Mouse (Mus musculus): ENCODE data around the gene Hipk4. TPM values are rescaled to one million over a fixed set of nuclear protein-coding genes. Genes with fewer than 3 reads are reported as not detected.
A peak's percentile ranks its signal among the peaks of the same experiment; 100 is the strongest.

Hipk4 gene
- polyA plus RNA-seq, 1 experiment from 2014 or later = 0.29 TPM

DNA sequence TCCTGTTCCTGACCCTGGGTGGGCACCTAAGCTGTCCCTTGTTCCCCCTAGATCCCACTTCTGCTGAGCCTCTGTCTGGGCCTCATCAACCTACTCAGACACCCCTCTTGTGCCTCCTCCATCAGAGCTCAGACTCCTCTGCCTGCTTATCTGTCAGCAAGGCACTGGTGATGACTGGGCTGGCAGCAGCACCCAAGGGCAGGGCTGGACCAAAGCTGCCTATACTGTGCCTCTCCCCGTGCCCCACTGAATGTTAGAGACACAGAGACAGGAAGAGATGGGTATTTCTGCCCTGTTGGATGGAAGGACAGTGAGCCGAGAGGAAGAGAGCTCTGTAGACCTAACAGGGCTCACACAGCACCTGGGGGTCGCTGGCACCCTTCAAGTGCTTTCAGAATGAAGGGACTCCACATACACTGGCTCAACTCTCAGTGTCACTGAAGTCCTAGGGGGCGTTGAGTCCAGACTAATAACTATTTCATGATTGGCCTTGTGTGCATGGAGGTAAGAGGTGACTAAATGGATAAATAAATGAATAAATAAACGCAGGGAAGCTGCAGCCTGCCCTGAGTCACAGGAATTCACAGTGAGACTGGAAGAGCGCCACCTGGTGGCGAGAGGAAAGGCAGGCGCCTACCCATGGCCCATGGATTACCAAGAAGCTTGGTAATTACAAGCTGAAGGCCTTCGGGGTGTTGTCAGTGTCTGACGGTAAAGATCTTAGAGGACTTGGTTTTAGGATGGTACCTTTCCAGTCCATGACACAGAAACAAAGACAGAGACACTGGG is 3.2 kb downstream of the Hipk4 start:
- Histone ChIP-seq H3K9me3 (replicated peaks) (no peaks in the 10 kb centered on the region), H3K4me3 (no peak overlapping the region), H3K36me3 (no peaks in the 10 kb centered on the region), H3K9ac (no peak overlapping the region), H3K4me1 (replicated peaks) (peaks cover 8% of the 10 kb centered on the region), H3K27ac (no peak overlapping the region; the same call in 1 of the 2 replicates), H3K4me2 (no peak overlapping the region), H3K27me3 (no peaks in the 10 kb centered on the region)
- ATAC-seq (replicated peaks; ENCODE audit: insufficient number of reproducible peaks, insufficient read depth, low FRiP score, low read depth) = peak; percentile 43; the same call in 1 of the 2 replicates
- 17% methylated on average over 10 of the region's 10 CpGs for WGBS

DNA sequence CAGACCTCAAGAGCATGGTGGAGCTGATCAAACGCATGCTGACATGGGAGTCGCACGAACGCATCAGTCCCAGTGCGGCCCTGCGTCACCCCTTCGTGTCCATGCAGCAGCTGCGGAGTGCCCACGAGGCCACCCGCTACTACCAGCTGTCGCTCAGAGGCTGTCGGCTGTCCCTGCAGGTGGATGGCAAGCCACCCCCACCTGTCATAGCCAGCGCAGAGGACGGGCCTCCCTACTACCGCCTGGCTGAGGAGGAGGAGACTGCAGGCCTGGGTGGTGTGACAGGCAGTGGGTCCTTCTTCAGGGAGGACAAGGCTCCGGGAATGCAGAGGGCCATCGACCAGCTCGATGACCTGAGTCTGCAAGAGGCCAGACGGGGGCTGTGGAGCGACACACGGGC is 6.0 kb downstream of the Hipk4 start:
- Histone ChIP-seq H3K4me2 (no peak overlapping the region), H3K27me3 (no peaks in the 10 kb centered on the region), H3K27ac (no peak overlapping the region), H3K4me1 (replicated peaks) (peaks cover 8% of the 10 kb centered on the region), H3K9me3 (replicated peaks) (no peaks in the 10 kb centered on the region), H3K9ac (no peak overlapping the region), H3K4me3 (no peak overlapping the region), H3K36me3 (peaks cover 11% of the 10 kb centered on the region; the same call in 1 of the 2 replicates)
- no peak for ATAC-seq (replicated peaks; ENCODE audit: insufficient number of reproducible peaks, insufficient read depth, low FRiP score, low read depth)
- 79% methylated on average over 21 of the region's 21 CpGs for WGBS

DNA sequence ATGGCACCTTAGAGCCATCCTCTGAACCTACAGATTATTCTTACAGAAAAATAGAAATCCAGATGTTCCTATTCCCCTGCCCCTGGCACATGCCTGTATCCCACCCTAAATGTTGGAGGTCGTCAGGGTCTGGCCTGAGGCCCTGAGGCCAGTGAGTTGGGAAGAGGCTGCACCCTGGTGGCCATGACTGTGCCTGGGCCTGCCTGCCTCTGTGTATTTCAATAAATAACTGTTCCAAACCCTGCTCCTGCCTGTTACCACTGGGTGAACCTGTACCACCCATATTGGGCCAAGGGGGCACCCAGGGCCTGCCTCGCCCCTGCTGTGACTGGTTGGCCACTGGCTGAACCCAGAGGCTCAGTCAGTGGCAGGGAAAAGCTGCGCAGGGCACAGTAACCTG is 7.9 kb downstream of the Hipk4 start:
- H3K27me3 ChIP-seq = no peaks in the 10 kb centered on the region
- H3K9me3 ChIP-seq (replicated peaks) = no peaks in the 10 kb centered on the region
- H3K36me3 ChIP-seq = peaks cover 20% of the 10 kb centered on the region
- H3K4me2 ChIP-seq = no peak overlapping the region
- 81% methylated on average over 3 of the region's 3 CpGs for WGBS
- peaks cover 4% of the 10 kb centered on the region for H3K4me1 ChIP-seq (replicated peaks)
- no peak for ATAC-seq (replicated peaks; ENCODE audit: insufficient number of reproducible peaks, insufficient read depth, low FRiP score, low read depth)
- no peak overlapping the region for H3K27ac ChIP-seq
- no peak overlapping the region for H3K9ac ChIP-seq
- H3K4me3 ChIP-seq = no peak overlapping the region

DNA sequence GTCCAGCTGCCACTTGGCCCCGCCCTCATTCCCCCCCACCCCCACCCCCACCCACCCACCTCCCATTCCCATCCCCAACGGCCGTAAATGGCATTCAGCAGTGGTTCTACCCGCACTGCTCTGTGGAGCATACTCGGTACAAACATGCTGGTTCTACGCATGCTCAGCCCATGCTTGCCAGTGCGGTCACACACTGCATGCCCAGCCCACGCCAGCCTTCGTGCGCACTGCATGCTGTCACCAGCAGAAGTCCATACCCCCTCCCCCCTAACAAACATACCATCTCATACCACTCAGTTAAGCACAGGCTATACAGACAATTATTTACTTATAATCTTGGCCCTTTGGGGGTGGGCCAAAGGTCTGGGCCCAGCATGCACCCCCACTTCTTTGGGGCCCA is 8.6 kb downstream of the Hipk4 start:
- Histone ChIP-seq H3K27ac (no peak overlapping the region), H3K27me3 (no peaks in the 10 kb centered on the region), H3K4me2 (no peak overlapping the region), H3K4me3 (no peak overlapping the region), H3K36me3 (peaks cover 25% of the 10 kb centered on the region), H3K9me3 (replicated peaks) (no peaks in the 10 kb centered on the region), H3K4me1 (replicated peaks) (no peaks in the 10 kb centered on the region), H3K9ac (no peak overlapping the region)
- ATAC-seq (replicated peaks; ENCODE audit: insufficient number of reproducible peaks, insufficient read depth, low FRiP score, low read depth) = no peak
- WGBS = 87% methylated on average over 10 of the region's 10 CpGs

DNA sequence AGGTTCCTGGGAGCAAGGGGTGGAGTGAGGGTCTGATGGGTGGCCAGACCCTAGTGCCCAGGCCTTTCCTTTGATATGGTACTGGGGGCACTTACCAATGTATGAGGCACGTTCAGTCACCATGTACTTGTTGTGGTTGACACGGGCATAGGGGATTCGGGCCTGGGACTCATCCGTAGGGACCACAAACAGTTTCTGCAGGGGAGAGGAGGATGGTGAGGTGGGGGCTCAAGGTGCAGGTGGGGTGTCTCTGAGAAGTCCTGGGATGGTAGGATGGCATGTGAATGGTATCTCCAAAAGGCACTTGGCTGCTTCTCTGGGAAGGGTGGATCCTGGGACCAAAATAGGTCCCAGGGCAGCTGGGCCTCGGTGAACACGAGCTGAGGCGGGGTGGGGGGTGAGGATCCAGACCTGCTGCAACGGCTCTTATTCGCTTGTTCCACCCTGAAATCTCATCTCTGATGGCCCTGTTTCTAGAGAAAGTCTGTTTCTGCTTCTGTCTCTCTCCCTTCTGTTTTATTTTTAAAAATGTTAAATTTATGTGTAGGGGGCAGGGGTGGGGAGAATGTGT is 9.5 kb downstream of the Hipk4 start:
- Histone ChIP-seq H3K27ac (no peak overlapping the region), H3K36me3 (peaks cover 32% of the 10 kb centered on the region), H3K4me1 (replicated peaks) (no peaks in the 10 kb centered on the region), H3K4me3 (no peak overlapping the region), H3K9ac (no peak overlapping the region), H3K27me3 (no peaks in the 10 kb centered on the region), H3K9me3 (replicated peaks) (no peaks in the 10 kb centered on the region), H3K4me2 (no peak overlapping the region)
- no peak for ATAC-seq (replicated peaks; ENCODE audit: insufficient number of reproducible peaks, insufficient read depth, low FRiP score, low read depth)
- WGBS = 78% methylated on average over 9 of the region's 9 CpGs

DNA sequence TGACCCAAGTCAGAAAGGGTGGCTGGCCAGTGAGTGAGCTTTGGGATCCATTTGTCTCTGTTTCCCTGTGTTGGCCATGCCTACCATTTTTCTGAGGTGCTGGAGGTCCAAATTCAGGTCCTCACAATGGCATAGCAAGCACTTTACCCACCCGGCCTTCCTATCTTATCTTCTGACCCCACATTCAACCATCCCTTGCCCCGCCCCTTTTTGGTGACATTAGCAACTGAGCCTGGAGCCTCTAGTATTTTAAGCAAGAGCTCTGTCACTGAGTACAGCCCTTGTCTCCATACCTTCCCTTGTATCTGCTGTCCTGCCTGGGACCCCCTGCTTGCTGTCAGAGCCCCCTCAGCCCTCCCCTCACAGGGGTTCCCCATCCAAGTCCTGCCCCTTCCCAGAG is 12.3 kb downstream of the Hipk4 start:
- ATAC-seq (replicated peaks; ENCODE audit: insufficient number of reproducible peaks, insufficient read depth, low FRiP score, low read depth) = no peak
- peaks cover 33% of the 10 kb centered on the region for H3K36me3 ChIP-seq
- no peak overlapping the region for H3K9ac ChIP-seq
- H3K27me3 ChIP-seq = no peaks in the 10 kb centered on the region
- H3K4me3 ChIP-seq = no peak overlapping the region
- H3K4me1 ChIP-seq (replicated peaks) = no peaks in the 10 kb centered on the region
- H3K27ac ChIP-seq = no peak overlapping the region
- H3K4me2 ChIP-seq = no peak overlapping the region
- no peaks in the 10 kb centered on the region for H3K9me3 ChIP-seq (replicated peaks)
- WGBS = 53% methylated on average over 2 of the region's 2 CpGs

DNA sequence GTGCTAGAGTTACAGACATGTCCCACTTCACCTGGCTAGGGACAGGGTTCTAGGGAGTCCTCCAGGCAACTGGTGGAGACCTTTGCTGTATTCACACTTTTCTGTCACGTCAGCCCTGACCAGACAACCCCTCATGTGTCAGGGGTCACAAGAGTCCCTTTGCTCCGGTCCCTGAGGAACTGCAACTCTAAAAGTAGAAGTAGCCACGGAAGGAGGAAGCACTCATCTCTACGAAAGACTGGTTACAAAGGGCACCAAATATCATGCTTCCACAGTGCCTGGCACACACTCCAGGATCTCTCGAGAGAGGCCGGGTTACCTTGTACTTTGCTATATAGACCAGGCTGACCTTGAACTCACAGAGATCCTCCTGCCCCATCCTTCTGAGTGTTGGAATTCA is 13.6 kb downstream of the Hipk4 start:
- Histone ChIP-seq H3K27ac (no peak overlapping the region), H3K4me2 (no peak overlapping the region), H3K9me3 (replicated peaks) (no peaks in the 10 kb centered on the region), H3K4me1 (replicated peaks) (no peaks in the 10 kb centered on the region), H3K36me3 (peaks cover 33% of the 10 kb centered on the region), H3K9ac (no peak overlapping the region), H3K27me3 (no peaks in the 10 kb centered on the region), H3K4me3 (no peak overlapping the region)
- no peak for ATAC-seq (replicated peaks; ENCODE audit: insufficient number of reproducible peaks, insufficient read depth, low FRiP score, low read depth)
- WGBS = 85% methylated on average over 6 of the region's 6 CpGs

DNA sequence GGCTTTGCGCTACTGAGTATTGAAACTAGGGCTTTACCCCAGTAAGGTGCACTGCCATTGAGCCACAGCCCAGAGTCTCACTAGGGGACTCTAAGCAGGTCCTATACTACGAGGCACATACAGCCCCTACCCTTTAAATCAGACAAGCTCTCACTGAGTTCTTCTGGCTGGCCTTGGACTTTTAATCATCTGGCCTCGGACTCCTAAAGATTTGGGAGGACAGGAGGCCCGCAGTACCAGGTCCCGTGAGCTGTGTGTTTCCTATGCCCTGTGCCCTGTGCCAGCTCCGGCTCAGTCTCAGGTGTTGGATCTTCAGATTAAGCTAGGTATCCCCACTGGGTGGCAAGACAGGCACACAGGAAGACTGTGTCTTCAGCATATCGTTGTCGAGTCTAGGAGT is 14.9 kb downstream of the Hipk4 start:
- Histone ChIP-seq H3K4me2 (no peak overlapping the region), H3K36me3 (peaks cover 26% of the 10 kb centered on the region), H3K9me3 (replicated peaks) (no peaks in the 10 kb centered on the region), H3K4me1 (replicated peaks) (peaks cover 11% of the 10 kb centered on the region), H3K27ac (no peak overlapping the region), H3K27me3 (no peaks in the 10 kb centered on the region), H3K9ac (no peak overlapping the region), H3K4me3 (no peak overlapping the region)
- WGBS = 92% methylated on average over 8 of the region's 8 CpGs
- ATAC-seq (replicated peaks; ENCODE audit: insufficient number of reproducible peaks, insufficient read depth, low FRiP score, low read depth) = no peak

DNA sequence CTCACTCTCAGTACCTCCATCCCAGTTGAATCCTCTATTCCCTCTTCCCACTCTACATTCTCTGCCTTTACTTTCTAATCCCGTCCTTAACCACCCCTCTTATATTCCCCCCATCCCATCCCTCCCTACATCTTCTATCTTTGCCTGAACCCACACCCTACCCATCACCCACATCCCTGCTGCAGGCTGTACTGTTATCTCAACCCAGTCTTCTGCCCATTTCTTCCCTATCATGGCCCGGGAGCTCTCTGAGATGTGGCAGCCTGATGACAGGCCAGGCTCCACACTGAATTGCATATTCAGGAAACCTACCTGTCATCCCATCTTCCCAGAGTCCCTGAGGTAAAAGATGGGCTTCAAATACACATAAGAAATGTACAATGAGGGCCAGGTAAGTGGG is 15.7 kb downstream of the Hipk4 start:
- WGBS = 77% methylated on average over 2 of the region's 2 CpGs
- Histone ChIP-seq H3K36me3 (peaks cover 21% of the 10 kb centered on the region), H3K9me3 (replicated peaks) (no peaks in the 10 kb centered on the region), H3K9ac (no peak overlapping the region), H3K27ac (no peak overlapping the region), H3K4me2 (no peak overlapping the region), H3K27me3 (no peaks in the 10 kb centered on the region), H3K4me3 (no peak overlapping the region), H3K4me1 (replicated peaks) (peaks cover 17% of the 10 kb centered on the region)
- ATAC-seq (replicated peaks; ENCODE audit: insufficient number of reproducible peaks, insufficient read depth, low FRiP score, low read depth) = no peak

DNA sequence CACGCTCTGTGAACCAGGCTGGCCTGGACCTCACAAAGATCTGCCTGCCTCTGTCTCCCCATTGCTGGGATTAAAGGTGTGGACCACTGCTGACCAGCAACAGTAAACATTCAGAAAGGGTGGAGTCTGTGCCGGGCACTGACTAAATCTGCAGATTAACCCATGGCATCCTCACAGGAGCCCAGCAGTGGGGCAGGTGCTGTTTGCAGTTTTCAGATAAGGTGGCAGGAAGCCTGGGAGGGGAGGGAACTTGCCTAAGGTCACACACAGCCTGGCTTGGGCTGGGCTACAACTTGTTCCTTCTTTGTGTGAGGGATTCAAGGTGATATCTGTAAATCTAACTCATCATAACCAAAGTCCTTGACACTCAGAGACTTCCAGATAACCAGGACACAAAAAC is 17.5 kb downstream of the Hipk4 start:
- no peak for ATAC-seq (replicated peaks; ENCODE audit: insufficient number of reproducible peaks, insufficient read depth, low FRiP score, low read depth)
- Histone ChIP-seq H3K9ac (no peak overlapping the region), H3K4me2 (no peak overlapping the region), H3K27me3 (no peaks in the 10 kb centered on the region), H3K4me1 (replicated peaks) (peaks cover 22% of the 10 kb centered on the region), H3K27ac (no peak overlapping the region), H3K4me3 (no peak overlapping the region), H3K9me3 (replicated peaks) (no peaks in the 10 kb centered on the region), H3K36me3 (peaks cover 17% of the 10 kb centered on the region)
- WGBS = 66% methylated on average over 2 of the region's 2 CpGs

DNA sequence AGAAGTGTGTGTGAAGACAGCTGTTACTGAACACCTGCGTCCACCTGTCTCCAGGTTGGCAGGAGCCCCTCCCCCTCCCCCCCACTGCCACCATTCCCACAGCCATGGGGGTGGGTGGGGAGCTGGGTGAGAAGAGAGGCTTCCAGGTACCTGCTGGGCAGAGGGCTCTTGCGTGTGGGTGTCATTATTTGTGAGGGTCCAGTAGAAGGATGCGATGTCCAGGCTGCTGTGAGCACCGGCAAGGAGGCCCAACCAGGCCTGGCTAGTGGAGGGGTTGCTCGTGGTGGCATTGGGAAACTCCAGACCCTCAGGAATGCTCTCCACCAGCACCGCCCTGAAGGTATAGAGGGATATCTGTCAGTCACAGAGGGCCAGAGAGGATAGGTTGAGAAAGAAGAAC is 17.9 kb downstream of the Hipk4 start:
- H3K4me2 ChIP-seq = no peak overlapping the region
- WGBS = 81% methylated on average over 6 of the region's 6 CpGs

DNA sequence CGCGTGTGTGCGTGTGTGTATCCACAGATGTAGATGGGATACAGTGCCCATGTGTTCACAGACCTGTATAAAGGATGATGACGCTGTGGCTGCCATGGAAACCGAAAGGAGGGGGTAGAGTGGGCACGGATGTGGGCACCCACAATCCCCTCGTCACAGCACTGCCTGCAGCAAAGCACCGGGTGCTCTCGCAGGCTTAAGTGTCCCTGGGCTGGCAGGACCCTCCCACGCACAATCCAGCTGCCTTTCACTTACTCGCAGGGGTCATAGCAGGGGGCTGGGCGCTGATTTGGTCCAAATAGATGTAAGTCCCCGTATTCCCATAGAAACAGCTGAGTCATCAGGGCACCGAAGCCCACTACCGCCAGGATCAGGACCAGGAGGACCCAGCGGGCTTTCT is 18.4 kb downstream of the Hipk4 start:
- Histone ChIP-seq H3K9ac (no peak overlapping the region), H3K4me3 (no peak overlapping the region), H3K4me2 (no peak overlapping the region; the same call in 1 of the 2 replicates), H3K27ac (no peak overlapping the region), H3K4me1 (replicated peaks) (peaks cover 22% of the 10 kb centered on the region), H3K27me3 (no peaks in the 10 kb centered on the region), H3K9me3 (replicated peaks) (no peaks in the 10 kb centered on the region), H3K36me3 (peaks cover 8% of the 10 kb centered on the region; the same call in 1 of the 2 replicates)
- no peak for ATAC-seq (replicated peaks; ENCODE audit: insufficient number of reproducible peaks, insufficient read depth, low FRiP score, low read depth)
- 74% methylated on average over 16 of the region's 16 CpGs for WGBS

More for the DNA sequence above, 17.9 kb downstream of the Hipk4 start:
- H3K9ac ChIP-seq = no peak overlapping the region
- H3K4me3 ChIP-seq = no peak overlapping the region
- no peaks in the 10 kb centered on the region for H3K27me3 ChIP-seq
- no peak for ATAC-seq (replicated peaks; ENCODE audit: insufficient number of reproducible peaks, insufficient read depth, low FRiP score, low read depth)
- H3K27ac ChIP-seq = no peak overlapping the region
- no peaks in the 10 kb centered on the region for H3K9me3 ChIP-seq (replicated peaks)
- H3K36me3 ChIP-seq = peaks cover 13% of the 10 kb centered on the region; the same call in 1 of the 2 replicates
- H3K4me1 ChIP-seq (replicated peaks) = peaks cover 22% of the 10 kb centered on the region
